Mouse (Mus musculus): Measurements from ENCODE around the gene Araf. TPM values are rescaled to one million over a fixed set of nuclear protein-coding genes. Genes with fewer than 3 reads are reported as not detected.
A peak's percentile ranks its signal among the peaks of the same experiment; 100 is the strongest.

The Araf gene
- 107 and 113 TPM in 2 replicates for polyA plus RNA-seq (2016; fragmentation: Nextera tagmentation; extraction: Ambion mirVana)

DNA sequence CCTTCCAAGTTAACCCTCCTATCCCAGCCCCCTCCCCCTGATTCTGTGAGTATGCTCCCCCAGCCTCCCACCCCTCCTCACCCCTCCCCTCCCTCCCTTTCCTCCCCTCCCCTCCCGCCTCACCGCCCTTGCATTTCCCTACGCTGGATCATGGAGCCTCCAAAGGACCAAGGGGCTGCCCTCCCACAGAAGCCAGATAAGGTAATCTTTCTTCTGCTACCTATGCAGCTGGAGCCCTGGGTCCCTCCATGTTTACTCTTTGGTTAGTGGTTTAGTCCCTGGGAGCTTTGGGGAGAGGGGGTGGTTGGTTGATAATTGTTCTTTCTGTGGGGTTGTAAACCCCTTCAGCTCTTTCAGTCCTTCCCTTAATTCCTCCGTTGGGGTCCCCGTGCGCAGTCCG, at the start of gene Araf:
Gene Araf, plus strand, starts transcription at position 134 of the 400 bp plus-strand sequence.
- no peaks in the 10 kb centered on the region for H3K4me1 ChIP-seq
- peak within 1 kb of the TSS; percentile 48 for H3K9ac ChIP-seq
- no peaks in the 10 kb centered on the region for H3K27me3 ChIP-seq
- WGBS = 16% methylated on average over 7 of the region's 7 CpGs
- H3K27ac ChIP-seq = peak within 1 kb of the TSS; percentile 92
- peak within 1 kb of the TSS; percentile 44 for H3K4me2 ChIP-seq (replicated peaks)
- ATAC-seq (ENCODE audit: insufficient number of reproducible peaks, insufficient read depth, low FRiP score, low TSS enrichment) = peak; percentile 42; the same call in 1 of the 2 replicates
- no peaks in the 10 kb centered on the region for H3K36me3 ChIP-seq
- H3K4me3 ChIP-seq = peak within 1 kb of the TSS; percentile 41
- no peaks in the 10 kb centered on the region for H3K9me3 ChIP-seq

DNA sequence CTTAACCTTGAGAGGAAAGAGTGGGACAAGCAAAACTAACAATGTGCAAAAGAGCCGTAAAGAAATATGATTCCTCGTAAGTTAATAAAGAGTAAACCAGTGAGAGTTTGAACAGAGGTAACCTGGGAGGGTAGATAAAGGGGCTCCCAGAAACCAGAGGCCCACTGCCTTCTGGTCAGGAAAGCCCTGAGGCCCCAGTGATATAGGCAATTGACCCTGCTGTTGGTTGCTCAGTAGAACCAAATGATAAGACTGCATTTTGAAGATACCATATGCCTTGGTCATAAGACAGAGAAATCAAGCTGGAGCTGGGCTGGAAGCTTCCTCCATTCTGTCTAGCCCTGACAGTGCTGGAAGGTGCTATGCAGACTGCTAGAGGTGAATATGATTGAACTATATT, 48.8 kb upstream of the Araf start:
- Histone ChIP-seq H3K4me1 (no peaks in the 10 kb centered on the region), H3K9ac (no peak overlapping the region), H3K27ac (no peak overlapping the region), H3K36me3 (no peaks in the 10 kb centered on the region), H3K4me3 (no peak overlapping the region), H3K27me3 (no peaks in the 10 kb centered on the region), H3K9me3 (no peaks in the 10 kb centered on the region), H3K4me2 (replicated peaks) (no peak overlapping the region)
- no peak for ATAC-seq (ENCODE audit: insufficient number of reproducible peaks, insufficient read depth, low FRiP score, low TSS enrichment)
- 81% methylated on average over 2 of the region's 2 CpGs for WGBS

DNA sequence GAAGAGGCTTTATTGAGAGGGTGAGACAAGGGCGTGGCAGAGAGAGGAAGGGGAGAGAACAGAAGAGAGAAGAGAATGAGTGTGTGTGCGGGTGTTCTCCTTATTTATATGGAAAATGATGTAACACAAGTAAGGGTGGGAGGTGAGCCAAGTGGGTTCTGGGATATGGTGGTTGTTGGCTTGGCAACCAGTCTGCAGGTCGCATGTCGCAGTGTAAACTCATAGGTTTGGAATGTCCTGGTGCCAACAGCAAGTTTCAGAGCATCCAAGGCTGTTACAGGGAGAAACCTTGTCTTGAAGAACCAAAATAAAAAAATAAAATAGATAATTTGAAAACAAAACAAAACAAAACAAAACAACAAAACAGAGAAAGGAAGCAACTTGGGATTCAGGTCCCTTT, 36.4 kb upstream of the Araf start:
- Histone ChIP-seq H3K4me1 (no peaks in the 10 kb centered on the region), H3K36me3 (no peaks in the 10 kb centered on the region), H3K27ac (no peak overlapping the region), H3K9me3 (no peaks in the 10 kb centered on the region), H3K27me3 (no peaks in the 10 kb centered on the region), H3K4me2 (replicated peaks) (no peak overlapping the region), H3K9ac (no peak overlapping the region), H3K4me3 (no peak overlapping the region)
- no peak for ATAC-seq (ENCODE audit: insufficient number of reproducible peaks, insufficient read depth, low FRiP score, low TSS enrichment)
- WGBS = 82% methylated on average over 4 of the region's 4 CpGs

DNA sequence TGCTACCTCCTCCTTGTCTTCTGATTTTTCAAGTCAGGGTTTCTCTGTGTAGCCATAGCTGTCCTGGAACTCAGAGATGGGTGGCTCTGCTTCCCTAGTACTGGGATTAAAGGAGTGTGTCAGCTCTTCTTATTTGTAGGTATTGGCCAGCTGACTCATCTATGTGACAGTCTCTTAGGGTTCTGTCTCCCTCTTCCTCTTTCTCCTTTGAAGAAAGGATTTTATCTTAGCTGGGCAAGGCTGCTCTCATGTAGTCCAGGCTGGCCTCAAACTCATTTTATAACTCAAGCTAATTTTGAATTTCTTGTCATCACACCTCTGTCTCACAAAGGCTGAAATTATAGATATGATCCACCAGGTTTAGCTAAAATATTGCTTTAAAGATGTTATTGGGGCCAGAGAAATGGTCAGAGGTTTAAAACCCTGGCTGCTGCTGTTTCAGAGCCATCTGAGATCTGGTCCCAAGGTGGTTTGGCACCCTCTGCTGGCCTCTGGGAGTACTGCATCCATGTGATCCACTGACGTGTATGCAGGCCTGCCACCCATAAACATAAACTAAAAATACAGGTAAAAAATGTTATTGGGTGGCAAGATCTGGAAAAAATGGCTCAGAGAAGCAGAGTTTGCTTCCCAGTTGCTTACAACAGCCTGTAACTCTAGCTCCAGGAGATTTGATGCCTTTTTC, 26.8 kb upstream of the Araf start:
- Histone ChIP-seq H3K27ac (no peak overlapping the region), H3K4me2 (replicated peaks) (no peak overlapping the region), H3K9ac (no peak overlapping the region), H3K4me3 (no peak overlapping the region), H3K9me3 (no peaks in the 10 kb centered on the region), H3K4me1 (no peaks in the 10 kb centered on the region), H3K36me3 (no peaks in the 10 kb centered on the region), H3K27me3 (no peaks in the 10 kb centered on the region)
- no peak for ATAC-seq (ENCODE audit: insufficient number of reproducible peaks, insufficient read depth, low FRiP score, low TSS enrichment)
- 16% methylated on average over 1 of the region's 1 CpGs for WGBS

DNA sequence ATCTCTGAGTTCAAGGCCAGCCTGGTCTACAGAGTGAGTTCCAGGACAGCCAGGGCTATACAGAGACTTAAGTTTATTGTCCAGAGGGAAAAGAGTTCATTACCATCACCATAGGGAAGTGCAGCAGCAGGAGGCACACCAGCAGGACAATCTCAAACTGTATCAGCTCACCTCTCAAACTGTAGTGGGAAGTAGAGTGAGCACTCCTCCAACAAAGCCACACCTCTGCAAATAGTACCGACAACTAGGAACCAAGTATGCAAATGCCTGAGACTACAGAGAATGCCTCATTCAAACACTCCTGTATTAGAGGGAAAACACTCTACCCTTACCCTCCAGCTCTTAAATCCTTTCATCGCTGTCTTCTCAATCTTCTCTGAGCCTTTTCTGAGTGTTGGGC, 25.9 kb upstream of the Araf start:
- H3K4me3 ChIP-seq = no peak overlapping the region
- H3K9ac ChIP-seq = no peak overlapping the region
- no peaks in the 10 kb centered on the region for H3K36me3 ChIP-seq
- H3K4me2 ChIP-seq (replicated peaks) = no peak overlapping the region
- H3K4me1 ChIP-seq = no peaks in the 10 kb centered on the region
- H3K27ac ChIP-seq = no peak overlapping the region
- H3K27me3 ChIP-seq = no peaks in the 10 kb centered on the region
- no peak for ATAC-seq (ENCODE audit: insufficient number of reproducible peaks, insufficient read depth, low FRiP score, low TSS enrichment)
- H3K9me3 ChIP-seq = no peaks in the 10 kb centered on the region
- WGBS = 41% methylated on average over 2 of the region's 2 CpGs

DNA sequence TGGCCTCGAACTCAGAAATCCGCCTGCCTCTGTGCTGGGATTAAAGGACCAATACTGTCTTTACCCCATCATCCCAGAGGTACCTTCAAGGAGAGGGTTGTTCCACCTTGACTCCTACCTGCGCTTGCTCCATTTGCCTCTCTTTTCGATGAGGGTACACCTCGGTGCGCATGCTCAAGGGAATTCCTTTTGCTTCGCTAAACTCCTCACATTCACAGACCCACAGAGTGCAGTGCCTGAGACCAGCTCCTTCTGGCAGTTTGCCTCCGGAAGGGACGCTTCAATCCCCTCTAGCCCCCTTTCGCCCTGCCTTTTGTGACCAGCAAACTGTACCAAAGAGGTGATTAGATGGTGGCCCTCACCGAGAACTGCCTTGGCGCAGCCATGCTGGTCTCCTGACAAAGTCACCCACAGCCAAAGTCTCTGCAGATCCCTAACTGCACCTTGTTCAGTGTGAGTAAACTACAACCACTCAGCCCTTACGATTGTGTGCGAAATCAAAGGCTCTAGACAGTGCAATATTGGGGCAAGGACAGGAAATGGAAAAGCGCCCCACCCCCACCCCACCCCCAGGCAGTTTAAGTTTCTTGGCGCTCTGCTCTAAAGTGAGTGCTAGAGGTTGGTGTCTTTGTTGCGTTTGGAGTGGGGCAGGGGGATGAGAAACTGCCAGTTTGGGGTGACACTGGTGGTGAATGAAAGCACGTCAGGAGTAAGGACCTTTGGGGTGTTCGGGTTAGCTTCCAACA, 22.2 kb upstream of the Araf start:
- 51% methylated on average over 19 of the region's 19 CpGs for WGBS
- no peaks in the 10 kb centered on the region for H3K9me3 ChIP-seq
- no peaks in the 10 kb centered on the region for H3K36me3 ChIP-seq
- no peaks in the 10 kb centered on the region for H3K4me1 ChIP-seq
- H3K4me3 ChIP-seq = no peak overlapping the region
- no peak overlapping the region for H3K27ac ChIP-seq
- no peaks in the 10 kb centered on the region for H3K27me3 ChIP-seq
- no peak overlapping the region for H3K9ac ChIP-seq
- H3K4me2 ChIP-seq (replicated peaks) = no peak overlapping the region
- no peak for ATAC-seq (ENCODE audit: insufficient number of reproducible peaks, insufficient read depth, low FRiP score, low TSS enrichment)

DNA sequence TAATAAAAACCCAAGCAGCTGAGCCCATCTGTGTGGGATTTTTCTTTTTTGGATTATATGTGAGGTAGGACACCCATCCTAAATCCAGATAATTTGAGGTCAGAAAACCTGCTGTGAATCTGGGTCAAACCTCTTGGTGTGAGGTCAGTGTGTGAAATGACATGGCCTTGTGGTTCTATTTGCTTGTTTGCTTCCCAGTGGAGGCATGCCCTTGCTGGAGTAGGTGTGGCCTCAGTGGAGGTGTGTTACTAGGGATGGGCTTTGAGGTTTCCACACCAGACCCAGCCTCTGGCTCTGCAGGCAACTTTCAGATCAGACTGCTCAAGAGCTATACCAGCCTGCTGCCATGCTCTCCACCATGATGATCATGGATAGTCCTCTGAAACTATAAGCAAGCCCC, 20.0 kb upstream of the Araf start:
- no peaks in the 10 kb centered on the region for H3K9me3 ChIP-seq
- H3K36me3 ChIP-seq = no peaks in the 10 kb centered on the region
- no peak overlapping the region for H3K9ac ChIP-seq
- H3K4me3 ChIP-seq = no peak overlapping the region
- no peak overlapping the region for H3K27ac ChIP-seq
- H3K27me3 ChIP-seq = no peaks in the 10 kb centered on the region
- no peak overlapping the region for H3K4me2 ChIP-seq (replicated peaks)
- no peaks in the 10 kb centered on the region for H3K4me1 ChIP-seq
- no peak for ATAC-seq (ENCODE audit: insufficient number of reproducible peaks, insufficient read depth, low FRiP score, low TSS enrichment)

DNA sequence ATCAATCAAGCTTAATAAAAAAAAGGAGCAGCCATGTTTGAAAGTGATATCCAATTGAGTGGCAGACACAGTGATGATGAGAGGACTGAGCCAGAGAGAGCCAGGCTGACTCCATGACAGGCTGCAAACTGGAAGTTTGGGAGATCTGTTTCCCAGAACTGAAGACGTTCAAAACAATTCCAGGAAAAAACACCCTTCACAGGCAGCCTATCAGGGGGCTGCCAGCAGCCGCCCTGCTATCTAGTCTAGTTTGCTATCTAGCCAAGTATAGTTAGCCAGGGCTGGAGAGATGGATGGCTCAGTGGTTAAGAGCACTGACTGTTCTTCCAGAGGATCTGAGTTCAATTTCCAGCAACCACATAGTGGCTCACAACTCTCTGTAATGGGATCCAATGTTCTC, 10.3 kb upstream of the Araf start:
- no peaks in the 10 kb centered on the region for H3K9me3 ChIP-seq
- ATAC-seq (ENCODE audit: insufficient number of reproducible peaks, insufficient read depth, low FRiP score, low TSS enrichment) = no peak
- H3K4me2 ChIP-seq (replicated peaks) = no peak overlapping the region
- no peak overlapping the region for H3K9ac ChIP-seq
- H3K4me1 ChIP-seq = no peaks in the 10 kb centered on the region
- H3K36me3 ChIP-seq = no peaks in the 10 kb centered on the region
- 72% methylated on average over 2 of the region's 2 CpGs for WGBS
- H3K27me3 ChIP-seq = no peaks in the 10 kb centered on the region
- H3K4me3 ChIP-seq = no peak overlapping the region
- no peak overlapping the region for H3K27ac ChIP-seq

DNA sequence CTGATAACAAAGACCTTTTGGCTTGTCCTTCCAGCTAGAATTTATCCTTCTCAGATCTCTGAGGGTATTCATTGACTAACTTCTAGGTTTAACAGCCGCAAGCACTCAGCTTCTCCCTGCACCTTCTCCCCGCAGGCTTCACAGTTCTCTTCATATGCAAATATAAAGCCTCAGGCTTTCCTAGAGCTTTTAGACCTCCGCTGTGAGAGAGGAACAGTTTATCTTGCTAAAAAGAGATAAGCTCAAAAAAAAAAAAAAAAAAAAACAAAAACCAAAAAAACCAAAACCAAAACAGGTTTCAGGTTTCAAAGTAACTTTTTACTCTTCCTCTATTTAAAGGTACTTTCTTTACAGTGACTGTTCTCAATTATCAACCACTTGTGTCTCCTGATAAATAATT, 5.2 kb upstream of the Araf start:
- no peaks in the 10 kb centered on the region for H3K36me3 ChIP-seq
- H3K4me2 ChIP-seq (replicated peaks) = no peak overlapping the region
- no peak overlapping the region for H3K27ac ChIP-seq
- no peaks in the 10 kb centered on the region for H3K4me1 ChIP-seq
- no peaks in the 10 kb centered on the region for H3K9me3 ChIP-seq
- 44% methylated on average over 3 of the region's 3 CpGs for WGBS
- H3K4me3 ChIP-seq = no peak overlapping the region
- H3K27me3 ChIP-seq = no peaks in the 10 kb centered on the region
- H3K9ac ChIP-seq = no peak overlapping the region
- no peak for ATAC-seq (ENCODE audit: insufficient number of reproducible peaks, insufficient read depth, low FRiP score, low TSS enrichment)

DNA sequence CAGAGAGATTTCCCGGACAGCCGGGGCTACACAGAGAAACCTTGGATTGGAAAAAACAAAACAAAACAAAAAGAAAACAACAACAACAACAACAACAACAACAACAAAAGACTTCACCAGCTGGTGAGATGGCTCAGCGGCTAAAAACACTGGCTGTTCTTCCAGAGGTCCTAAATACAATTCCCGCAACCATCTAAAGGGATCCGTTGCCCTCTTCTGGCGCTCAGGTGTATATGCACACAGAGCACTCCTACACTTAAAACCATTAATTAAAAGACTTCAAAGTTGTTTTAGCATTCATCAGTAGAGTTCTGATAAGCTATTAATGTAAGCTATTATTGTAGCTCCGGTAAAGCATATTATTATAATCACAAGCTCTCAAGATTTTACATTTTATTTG, 4.4 kb upstream of the Araf start:
- 55% methylated on average over 7 of the region's 7 CpGs for WGBS
- H3K27ac ChIP-seq = no peak overlapping the region
- no peak overlapping the region for H3K4me3 ChIP-seq
- H3K9ac ChIP-seq = no peak overlapping the region
- H3K9me3 ChIP-seq = no peaks in the 10 kb centered on the region
- no peak for ATAC-seq (ENCODE audit: insufficient number of reproducible peaks, insufficient read depth, low FRiP score, low TSS enrichment)
- H3K36me3 ChIP-seq = no peaks in the 10 kb centered on the region
- H3K4me1 ChIP-seq = no peaks in the 10 kb centered on the region
- no peak overlapping the region for H3K4me2 ChIP-seq (replicated peaks)
- no peaks in the 10 kb centered on the region for H3K27me3 ChIP-seq

DNA sequence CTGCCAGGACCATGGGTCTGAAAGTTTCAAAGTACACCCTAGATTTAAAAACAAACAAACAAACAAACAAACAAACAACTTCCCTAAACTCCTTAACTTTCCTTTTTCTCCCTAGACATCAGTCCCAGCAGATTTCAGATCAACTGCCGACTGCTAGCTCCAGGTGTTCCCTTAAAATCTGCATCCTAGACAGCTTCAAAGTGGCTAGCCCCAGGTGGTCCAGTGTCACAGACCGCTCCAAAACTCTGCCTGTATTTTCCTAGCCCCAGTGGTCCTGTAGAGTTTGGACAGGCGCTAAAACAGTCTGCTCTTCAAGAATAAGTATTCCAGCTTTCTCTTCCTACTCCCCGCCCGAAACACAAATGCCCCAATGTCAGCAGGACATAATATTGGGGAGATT, 3.4 kb upstream of the Araf start:
- ATAC-seq (ENCODE audit: insufficient number of reproducible peaks, insufficient read depth, low FRiP score, low TSS enrichment) = no peak
- Histone ChIP-seq H3K9me3 (no peaks in the 10 kb centered on the region), H3K9ac (no peak overlapping the region), H3K27me3 (no peaks in the 10 kb centered on the region), H3K4me3 (no peak overlapping the region), H3K36me3 (no peaks in the 10 kb centered on the region), H3K4me1 (no peaks in the 10 kb centered on the region), H3K27ac (no peak overlapping the region), H3K4me2 (replicated peaks) (no peak overlapping the region)
- WGBS = 33% methylated on average over 5 of the region's 5 CpGs

DNA sequence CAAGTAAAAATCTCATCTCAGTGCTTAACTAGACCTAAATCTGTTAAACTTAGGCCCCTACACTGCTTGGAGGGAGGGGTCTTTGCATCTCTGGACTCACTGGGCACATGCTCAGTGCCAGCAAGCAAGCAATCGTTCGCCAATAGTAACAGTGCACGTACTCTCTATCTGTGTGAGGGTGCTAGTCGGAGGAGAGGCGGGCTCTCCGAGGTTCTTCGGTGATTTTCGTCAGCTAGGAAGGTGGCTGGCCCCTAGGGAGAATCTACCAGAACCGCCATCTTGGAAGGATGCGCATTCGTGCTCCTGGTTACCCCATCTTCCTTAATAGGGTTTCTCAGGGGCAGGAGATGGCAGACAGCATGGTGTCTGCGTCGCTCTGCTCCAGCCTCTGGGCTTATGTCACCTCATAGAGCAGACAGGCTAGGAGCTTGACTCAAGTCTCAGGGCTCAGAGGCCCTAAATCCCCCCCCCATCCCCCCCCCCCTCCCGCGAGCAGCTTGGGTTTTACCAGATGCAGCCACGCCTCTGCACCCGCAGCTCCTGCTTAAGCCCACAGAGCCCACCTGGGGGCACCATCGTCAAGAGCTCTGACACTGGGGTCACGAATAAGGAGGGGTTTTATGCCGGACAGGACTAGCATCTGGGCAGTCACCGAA, 655 bp downstream of the Araf start:
- H3K9ac ChIP-seq = peak overlapping the region; percentile 48
- no peaks in the 10 kb centered on the region for H3K4me1 ChIP-seq
- H3K27ac ChIP-seq = peak overlapping the region; percentile 92
- H3K36me3 ChIP-seq = no peaks in the 10 kb centered on the region
- peak overlapping the region; percentile 44 for H3K4me2 ChIP-seq (replicated peaks)
- peak; percentile 97 for ATAC-seq (ENCODE audit: insufficient number of reproducible peaks, insufficient read depth, low FRiP score, low TSS enrichment)
- H3K27me3 ChIP-seq = no peaks in the 10 kb centered on the region
- H3K4me3 ChIP-seq = peak overlapping the region; percentile 41
- no peaks in the 10 kb centered on the region for H3K9me3 ChIP-seq
- WGBS = 16% methylated on average over 18 of the region's 21 CpGs
